In the genomic region with DNA sequence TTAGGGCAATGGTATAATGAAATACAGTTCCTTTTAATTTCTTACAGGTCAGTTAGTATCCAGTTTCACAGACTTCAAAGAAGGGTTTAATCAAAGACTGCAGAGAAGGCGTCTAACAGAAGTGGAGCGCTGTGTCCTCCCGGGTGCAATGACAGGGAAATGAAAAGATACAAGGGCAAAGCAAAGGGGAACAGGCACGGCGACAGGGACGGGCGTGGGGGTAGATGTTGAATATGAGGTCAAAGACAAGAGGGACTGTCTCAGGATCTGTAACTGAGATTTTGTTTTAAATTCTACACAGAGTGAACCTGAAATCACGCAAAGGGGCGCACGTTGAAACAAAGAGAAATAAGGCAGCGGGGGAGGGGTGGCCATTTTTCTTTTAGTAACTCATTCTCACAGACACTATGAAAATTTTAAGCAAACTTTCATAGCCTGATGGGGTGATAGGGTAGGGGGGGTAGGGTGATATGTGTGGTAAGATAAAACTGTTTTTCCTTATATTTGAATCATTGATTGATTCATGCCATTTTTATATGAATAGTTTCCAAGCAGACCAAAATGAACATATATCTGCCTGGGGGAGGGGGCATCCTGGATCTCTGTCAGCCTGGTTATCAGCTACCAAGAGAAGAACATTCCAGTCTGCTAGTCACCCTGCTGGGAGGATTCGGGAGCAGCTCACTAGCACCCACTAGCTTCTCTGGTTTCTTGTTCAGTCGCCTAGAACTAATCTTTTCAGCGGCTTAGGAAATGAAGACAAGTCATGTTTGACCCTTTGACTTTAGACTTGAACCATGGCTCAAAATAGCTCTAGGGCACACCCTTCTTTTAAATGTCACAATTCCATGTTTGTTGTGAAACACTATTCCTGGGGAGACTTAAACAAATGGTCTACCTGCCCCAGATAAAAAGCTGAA, we compare ENCODE assay signal across 9 mouse cellular contexts.
A peak's percentile ranks its signal among the peaks of the same experiment; 100 is the strongest.
DNase-seq lines count a peak whose midpoint lies in the region; ATAC-seq and TF ChIP-seq lines count a peak whose summit lies in the region.
"Had no signal": no experiment of that assay in that cellular context is flagged by ENCODE, and none has a peak within 500 bp of the region (broad histone marks: within the 10 kb centered on the region; RNA-seq: fewer than 3 reads in every experiment).

No protein-coding gene starts in this region.

- peak overlapping the region; percentile 43 for H3K4me3 ChIP-seq in layer of hippocampus, adult 2 months
- no peak overlapping the region; the same call in 1 of the 2 replicates for H3K4me3 ChIP-seq in midbrain, embryonic 13.5 days (replicated peaks)
- H3K4me3 ChIP-seq: liver, embryonic 13.5 days had no signal

- ATAC-seq in midbrain, embryonic 13.5 days: 0 out of 2 replicates have a peak, but pooled peaks have one; percentile 45

- H3K9ac ChIP-seq in midbrain, embryonic 13.5 days (replicated peaks): no peak overlapping the region
- H3K9ac ChIP-seq: liver, embryonic 13.5 days had no signal

- DNase-seq in layer of hippocampus, adult 2 months (ENCODE audit: low spot score in 2 of 2): no peak
- no peak for DNase-seq in layer of hippocampus, adult 9-10 months (ENCODE audit: low spot score)
- DNase-seq in embryo, embryonic 10.5 days (ENCODE audit: low spot score): peak; percentile 47
- DNase-seq in induced T-regulatory cell, adult 2 months (ENCODE audit: low read depth): peak; percentile 14
- DNase-seq in gastrocnemius, postnatal 10 days: no peak
- DNase-seq in adrenal gland, adult 2 months: no peak
- DNase-seq in urinary bladder, adult 18-20 months (ENCODE audit: low spot score in 2 of 2): no peak
- DNase-seq: liver, embryonic 13.5 days had no signal

- H3K27ac ChIP-seq in layer of hippocampus, adult 2 months: no peak overlapping the region
- no peak overlapping the region for H3K27ac ChIP-seq in midbrain, embryonic 13.5 days
- H3K27ac ChIP-seq: liver, embryonic 13.5 days had no signal

- H3K4me2 ChIP-seq in midbrain, embryonic 13.5 days (replicated peaks): peak overlapping the region; percentile 46

- peak; percentile 62 for TF ChIP-seq CTCF in layer of hippocampus, adult 2 months (conservative IDR thresholded peaks at IDR 0.05)

- no peaks in the 10 kb centered on the region; the same call in 1 of the 2 replicates for H3K9me3 ChIP-seq in midbrain, embryonic 13.5 days
- H3K9me3 ChIP-seq: liver, embryonic 13.5 days had no signal

- no peaks in the 10 kb centered on the region for H3K36me3 ChIP-seq in midbrain, embryonic 13.5 days
- H3K36me3 ChIP-seq: liver, embryonic 13.5 days had no signal

- 42% methylated on average over 14 of the region's 14 CpGs for WGBS in midbrain, embryonic 13.5 days

- H3K27me3 ChIP-seq in midbrain, embryonic 13.5 days: no peaks in the 10 kb centered on the region
- H3K27me3 ChIP-seq: liver, embryonic 13.5 days had no signal

- H3K4me1 ChIP-seq in midbrain, embryonic 13.5 days (replicated peaks): 0 out of 2 replicates have a peak, but pooled peaks cover 9% of the 10 kb centered on the region
- H3K4me1 ChIP-seq: liver, embryonic 13.5 days had no signal

Comparison
In these comparisons a context has a peak if more than half of its experiments do, and no peak if none do; other contexts are left out.
1. DNase-seq: peak in embryo, embryonic 10.5 days (single experiment) and induced T-regulatory cell, adult 2 months (single experiment); none in layer of hippocampus, adult 2 months (0 of 2), layer of hippocampus, adult 9-10 months (single experiment), gastrocnemius, postnatal 10 days (single experiment), adrenal gland, adult 2 months (single experiment) and urinary bladder, adult 18-20 months (0 of 2).